Mouse (Mus musculus): ENCODE measurements around the gene Cfap99. TPM values are rescaled to one million over a fixed set of nuclear protein-coding genes. Genes with fewer than 3 reads are reported as not detected.
A peak's percentile ranks its signal among the peaks of the same experiment; 100 is the strongest.

The Cfap99 gene
- polyA plus RNA-seq, 1 experiment from 2014 or later = not detected

GRCm38 (mm10) chr5:34336097-34336774 lies 47.8 kb downstream of the Cfap99 start, which contains the start of gene Rnf4:
Rnf4 (plus strand) TSS chr5:34336289.
- ATAC-seq (ENCODE audit: insufficient read depth, low FRiP score, low read depth) = peak; percentile 97
- Histone ChIP-seq H3K4me2 (peak within 1 kb of the TSS; percentile 74), H3K27ac (peak within 1 kb of the TSS; percentile 95), H3K4me3 (replicated peaks) (peak within 1 kb of the TSS; percentile 81), H3K9me3 (no peaks in the 10 kb centered on the region), H3K9ac (peak within 1 kb of the TSS; percentile 95), H3K36me3 (no peaks in the 10 kb centered on the region), H3K27me3 (replicated peaks) (no peaks in the 10 kb centered on the region), H3K4me1 (peaks cover 7% of the 10 kb centered on the region; the same call in 1 of the 2 replicates)
- under 1% methylated on average over 66 of the region's 67 CpGs for WGBS

GRCm38 (mm10) chr5:34336775-34337450 lies 48.5 kb downstream of the Cfap99 start:
- H3K4me1 ChIP-seq = peaks cover 7% of the 10 kb centered on the region; the same call in 1 of the 2 replicates
- H3K27me3 ChIP-seq (replicated peaks) = no peaks in the 10 kb centered on the region
- H3K4me3 ChIP-seq (replicated peaks) = peak overlapping the region; percentile 81
- H3K27ac ChIP-seq = peak overlapping the region; percentile 95
- H3K36me3 ChIP-seq = no peaks in the 10 kb centered on the region
- H3K9ac ChIP-seq = peak overlapping the region; percentile 87
- ATAC-seq (ENCODE audit: insufficient read depth, low FRiP score, low read depth) = peak; percentile 55; the same call in 1 of the 2 replicates
- H3K9me3 ChIP-seq = no peaks in the 10 kb centered on the region
- peak overlapping the region; percentile 61 for H3K4me2 ChIP-seq
- under 1% methylated on average over 42 of the region's 42 CpGs for WGBS

GRCm38 (mm10) chr5:34340246-34340645 lies 51.8 kb downstream of the Cfap99 start:
- H3K27ac ChIP-seq = no peak overlapping the region
- H3K9ac ChIP-seq = no peak overlapping the region
- no peaks in the 10 kb centered on the region for H3K27me3 ChIP-seq (replicated peaks)
- no peaks in the 10 kb centered on the region for H3K9me3 ChIP-seq
- H3K4me2 ChIP-seq = no peak overlapping the region
- H3K4me3 ChIP-seq (replicated peaks) = no peak overlapping the region
- peaks cover 15% of the 10 kb centered on the region for H3K36me3 ChIP-seq
- 95% methylated on average over 6 of the region's 6 CpGs for WGBS
- peaks cover 7% of the 10 kb centered on the region; the same call in 1 of the 2 replicates for H3K4me1 ChIP-seq
- ATAC-seq (ENCODE audit: insufficient read depth, low FRiP score, low read depth) = no peak

GRCm38 (mm10) chr5:34352084-34352631 lies 63.8 kb downstream of the Cfap99 start:
- no peak for ATAC-seq (ENCODE audit: insufficient read depth, low FRiP score, low read depth)
- Histone ChIP-seq H3K4me3 (replicated peaks) (no peak overlapping the region), H3K36me3 (peaks cover 61% of the 10 kb centered on the region), H3K4me1 (no peaks in the 10 kb centered on the region), H3K9ac (no peak overlapping the region), H3K27me3 (replicated peaks) (no peaks in the 10 kb centered on the region), H3K4me2 (no peak overlapping the region), H3K27ac (no peak overlapping the region), H3K9me3 (no peaks in the 10 kb centered on the region)
- WGBS = 95% methylated on average over 3 of the region's 3 CpGs

- H3K36me3 ChIP-seq = peaks cover 10% of the 10 kb centered on the region
- 82% methylated on average over 3 of the region's 3 CpGs for WGBS
- H3K27ac ChIP-seq = no peak overlapping the region
- H3K4me2 ChIP-seq = no peak overlapping the region
- H3K4me3 ChIP-seq (replicated peaks) = no peak overlapping the region
- no peak overlapping the region for H3K9ac ChIP-seq
- no peaks in the 10 kb centered on the region for H3K4me1 ChIP-seq
- H3K27me3 ChIP-seq (replicated peaks) = no peaks in the 10 kb centered on the region
- no peak for ATAC-seq (ENCODE audit: insufficient read depth, low FRiP score, low read depth)
- no peaks in the 10 kb centered on the region for H3K9me3 ChIP-seq
These were observed 71.9 kb downstream of the Cfap99 start for GRCm38 (mm10) chr5:34360261-34360660.

GRCm38 (mm10) chr5:34363115-34363514 lies 74.7 kb downstream of the Cfap99 start:
- Histone ChIP-seq H3K4me2 (no peak overlapping the region), H3K36me3 (peaks cover 3% of the 10 kb centered on the region; the same call in 1 of the 2 replicates), H3K9ac (no peak overlapping the region), H3K27ac (no peak overlapping the region), H3K4me3 (replicated peaks) (no peak overlapping the region), H3K27me3 (replicated peaks) (no peaks in the 10 kb centered on the region), H3K4me1 (no peaks in the 10 kb centered on the region), H3K9me3 (no peaks in the 10 kb centered on the region)
- ATAC-seq (ENCODE audit: insufficient read depth, low FRiP score, low read depth) = no peak

- H3K27ac ChIP-seq = peak overlapping the region; percentile 74
- peak overlapping the region; percentile 41; the same call in 1 of the 2 replicates for H3K9ac ChIP-seq
- ATAC-seq (ENCODE audit: insufficient read depth, low FRiP score, low read depth) = no peak
- WGBS = 68% methylated on average over 7 of the region's 7 CpGs
- no peaks in the 10 kb centered on the region for H3K27me3 ChIP-seq (replicated peaks)
- H3K4me2 ChIP-seq = peak overlapping the region; percentile 59
- no peaks in the 10 kb centered on the region for H3K36me3 ChIP-seq
- peaks cover 16% of the 10 kb centered on the region for H3K4me1 ChIP-seq
- H3K4me3 ChIP-seq (replicated peaks) = peak overlapping the region; percentile 86
- H3K9me3 ChIP-seq = no peaks in the 10 kb centered on the region
These were observed 80.3 kb downstream of the Cfap99 start for GRCm38 (mm10) chr5:34368551-34369290.

- ATAC-seq (ENCODE audit: insufficient read depth, low FRiP score, low read depth) = peak; percentile 100
- Histone ChIP-seq H3K36me3 (no peaks in the 10 kb centered on the region), H3K4me1 (peaks cover 16% of the 10 kb centered on the region), H3K4me2 (peak within 1 kb of the TSS; percentile 64), H3K9me3 (no peaks in the 10 kb centered on the region), H3K27ac (peak within 1 kb of the TSS; percentile 74), H3K4me3 (replicated peaks) (peak within 1 kb of the TSS; percentile 86), H3K27me3 (replicated peaks) (no peaks in the 10 kb centered on the region), H3K9ac (peak within 1 kb of the TSS; percentile 83)
- under 1% methylated on average over 55 of the region's 64 CpGs for WGBS
These were observed 81.1 kb downstream of the Cfap99 start, which contains the start of gene Fam193a for GRCm38 (mm10) chr5:34369341-34370021. Fam193a (plus strand) TSS chr5:34369933.

- H3K4me2 ChIP-seq = peak overlapping the region; percentile 64
- under 1% methylated on average over 79 of the region's 114 CpGs for WGBS
- H3K27ac ChIP-seq = peak overlapping the region; percentile 57; the same call in 1 of the 2 replicates
- H3K4me3 ChIP-seq (replicated peaks) = peak overlapping the region; percentile 86
- H3K9ac ChIP-seq = peak overlapping the region; percentile 83
- no peaks in the 10 kb centered on the region for H3K36me3 ChIP-seq
- no peaks in the 10 kb centered on the region for H3K27me3 ChIP-seq (replicated peaks)
- peaks cover 16% of the 10 kb centered on the region for H3K4me1 ChIP-seq
- no peak for ATAC-seq (ENCODE audit: insufficient read depth, low FRiP score, low read depth)
- no peaks in the 10 kb centered on the region for H3K9me3 ChIP-seq
These were observed 81.8 kb downstream of the Cfap99 start for GRCm38 (mm10) chr5:34370022-34370823.

- no peaks in the 10 kb centered on the region for H3K36me3 ChIP-seq
- no peak overlapping the region for H3K27ac ChIP-seq
- no peaks in the 10 kb centered on the region for H3K27me3 ChIP-seq (replicated peaks)
- H3K4me1 ChIP-seq = peaks cover 16% of the 10 kb centered on the region
- H3K4me2 ChIP-seq = peak overlapping the region; percentile 64
- H3K9ac ChIP-seq = peak overlapping the region; percentile 83
- peak overlapping the region; percentile 86 for H3K4me3 ChIP-seq (replicated peaks)
- H3K9me3 ChIP-seq = no peaks in the 10 kb centered on the region
- ATAC-seq (ENCODE audit: insufficient read depth, low FRiP score, low read depth) = no peak
- 18% methylated on average over 8 of the region's 8 CpGs for WGBS
These were observed 82.4 kb downstream of the Cfap99 start for GRCm38 (mm10) chr5:34370840-34371239.
